Mouse (Mus musculus) midbrain, embryonic 12.5 days (tissue): ENCODE measurements at regions not wholly inside any gene's neighbourhood (a gene's known extent, or its start where the extent isn't known, plus 50 kb on each side); places are given as distances from the start of the nearest gene placed in this dataset.

Experiments
- ATAC-seq: fragments of 200-750 bp; cut with Nextera tagmentation; 2 replicates; pipeline ENCODE4 v1.8.0; 2017; ENCODE audit warnings: low read depth, moderate TSS enrichment, moderate library complexity; ENCODE audit not compliant: low FRiP score
- H3K27ac ChIP-seq: fragments of 300-500 bp; sonication (generic); replicated peaks from 2 replicates; pipeline ENCODE4 v1.5.1; 2016; ENCODE audit warnings: mild to moderate bottlenecking
- H3K27me3 ChIP-seq: fragments of 300-500 bp; sonication (generic); 2 replicates; pipeline ENCODE4 v1.6.1; 2016; ENCODE audit warnings: mild to moderate bottlenecking
- H3K36me3 ChIP-seq: fragments of 300-500 bp; sonication (generic); 2 replicates; pipeline ENCODE4 v1.6.1; 2016
- H3K4me1 ChIP-seq: fragments of 300-500 bp; sonication (generic); 2 replicates; pipeline ENCODE4 v1.6.1; 2016
- H3K4me2 ChIP-seq: fragments of 300-500 bp; sonication (generic); replicated peaks from 2 replicates; pipeline ENCODE4 v1.6.1; 2016; ENCODE audit warnings: mild to moderate bottlenecking, moderate library complexity
- H3K4me3 ChIP-seq: fragments of 300-500 bp; sonication (generic); 2 replicates; pipeline ENCODE4 v1.5.1; 2016; ENCODE audit warnings: mild to moderate bottlenecking
- H3K9ac ChIP-seq: fragments of 300-500 bp; sonication (generic); replicated peaks from 2 replicates; pipeline ENCODE4 v1.6.1; 2016; ENCODE audit warnings: mild to moderate bottlenecking, moderate library complexity
- H3K9me3 ChIP-seq: fragments of 300-500 bp; sonication (generic); 2 replicates; pipeline ENCODE4 v1.6.1; 2016; ENCODE audit warnings: mild to moderate bottlenecking
- WGBS: fragments of 180-500 bp; shearing (Covaris S2); methylation state at CpG from one replicate; pipeline ENCODE4 v1.1.7; 2016; 5-methylcytosine and 5-hydroxymethylcytosine counted together

DNA sequence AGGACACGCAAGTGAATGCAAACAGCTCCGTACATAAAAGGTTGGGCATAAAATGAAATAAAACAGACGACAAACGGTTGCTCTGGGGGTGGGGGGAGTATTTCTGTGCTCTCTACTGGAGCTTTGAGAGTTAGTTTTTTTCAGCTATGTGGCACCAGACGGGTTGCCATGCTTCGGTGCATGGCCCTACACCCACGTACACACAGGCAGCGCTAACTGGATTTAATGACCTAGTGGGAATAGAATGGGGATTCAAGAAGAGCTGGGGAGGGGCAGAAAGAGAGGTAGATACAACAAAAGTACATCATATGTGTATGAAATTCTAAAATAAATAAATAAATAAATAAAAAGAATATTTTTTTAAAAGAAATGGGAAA is 220.5 kb upstream of the Tmem45b start:
- WGBS: 86% methylated on average over 8 of the region's 8 CpGs
- ATAC-seq: no peak

DNA sequence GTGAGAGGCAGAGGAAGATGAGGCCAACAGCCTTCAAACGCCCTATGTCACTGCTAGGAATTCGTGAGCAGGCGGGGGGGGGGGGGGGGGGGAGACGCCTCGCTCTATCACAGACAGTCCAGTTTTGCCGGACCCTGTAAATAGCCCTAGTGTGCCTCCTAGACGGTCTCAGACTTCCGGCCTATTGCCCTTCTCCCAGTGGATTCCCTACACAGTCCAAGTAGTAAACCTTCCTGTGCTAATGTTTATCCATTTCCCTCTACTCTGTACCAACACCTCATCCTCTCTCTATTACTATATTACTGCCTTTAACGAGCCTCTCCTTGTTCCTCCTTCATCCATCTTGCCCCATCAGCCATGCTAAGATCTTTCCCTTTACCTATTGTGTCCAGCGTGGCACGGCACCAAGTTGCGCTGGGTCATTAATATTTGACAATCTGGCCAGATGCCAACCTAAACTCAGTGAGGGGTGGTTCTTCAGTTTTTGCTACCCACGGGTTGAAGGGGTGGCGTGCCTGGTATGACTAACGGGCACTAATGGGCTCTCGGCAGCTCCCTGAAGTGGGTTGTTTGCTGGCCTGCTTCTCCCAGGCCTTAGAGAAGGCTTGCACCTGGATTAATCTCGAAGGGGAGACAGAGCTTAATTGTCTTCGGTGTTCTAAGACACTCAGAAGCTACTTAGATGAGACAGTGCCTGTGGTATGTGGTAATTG is 220.0 kb upstream of the Tmem45b start:
- Histone ChIP-seq H3K9me3 (no peaks in the 10 kb centered on the region), H3K4me1 (peaks cover 28% of the 10 kb centered on the region), H3K27ac (no peak overlapping the region), H3K36me3 (no peaks in the 10 kb centered on the region), H3K9ac (no peak overlapping the region), H3K4me3 (no peak overlapping the region), H3K27me3 (peaks cover 19% of the 10 kb centered on the region; the same call in 1 of the 2 replicates), H3K4me2 (no peak overlapping the region)
- ATAC-seq: no peak
- 62% methylated on average over 17 of the region's 18 CpGs for WGBS

More for the DNA sequence above, 220.5 kb upstream of the Tmem45b start:
- H3K9me3 ChIP-seq: no peaks in the 10 kb centered on the region
- no peak overlapping the region for H3K4me2 ChIP-seq
- H3K36me3 ChIP-seq: no peaks in the 10 kb centered on the region
- H3K27me3 ChIP-seq: peaks cover 19% of the 10 kb centered on the region; the same call in 1 of the 2 replicates
- no peak overlapping the region for H3K9ac ChIP-seq
- H3K4me1 ChIP-seq: peaks cover 28% of the 10 kb centered on the region
- no peak overlapping the region for H3K27ac ChIP-seq
- no peak overlapping the region for H3K4me3 ChIP-seq

DNA sequence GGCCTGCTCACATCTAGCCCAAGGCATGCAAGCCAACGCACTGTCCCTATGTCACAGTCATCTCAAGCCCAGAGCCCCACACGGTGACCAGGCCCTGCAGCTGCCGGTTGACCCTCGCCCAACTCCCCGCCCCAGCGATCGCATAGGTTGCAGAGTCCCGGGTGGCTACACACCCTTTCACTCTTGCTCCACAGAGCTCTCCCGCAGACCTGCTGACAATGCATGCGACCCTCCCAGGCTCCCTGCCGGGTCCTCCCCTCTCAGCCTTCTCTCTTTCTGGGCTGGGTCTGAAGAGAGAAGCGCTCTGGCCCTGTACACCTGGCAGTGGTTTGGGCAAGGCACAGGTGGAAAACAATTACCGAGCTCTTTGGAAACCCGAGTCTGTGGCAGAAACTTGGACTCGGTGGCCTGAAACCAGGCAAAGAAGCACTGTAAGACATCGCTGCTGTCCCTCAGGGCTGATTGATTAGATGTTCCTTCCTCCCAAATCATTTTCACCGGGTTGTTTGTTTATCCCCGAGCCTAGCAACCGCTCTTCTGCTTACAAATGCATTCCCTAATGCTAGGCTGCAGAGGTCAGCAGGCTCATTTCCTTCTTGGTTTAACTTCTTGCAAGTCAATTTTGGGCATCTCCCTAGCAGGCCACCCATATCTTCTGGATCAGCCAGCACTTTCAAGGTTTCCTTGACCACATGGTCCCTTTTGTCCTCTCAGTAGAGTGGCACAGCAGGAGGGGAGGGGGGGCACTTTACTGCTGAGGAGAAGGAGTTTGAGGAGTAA is 219.2 kb upstream of the Tmem45b start:
- ATAC-seq: no peak
- peaks cover 19% of the 10 kb centered on the region; the same call in 1 of the 2 replicates for H3K27me3 ChIP-seq
- H3K36me3 ChIP-seq: no peaks in the 10 kb centered on the region
- H3K9ac ChIP-seq: no peak overlapping the region
- H3K4me3 ChIP-seq: no peak overlapping the region
- peak overlapping the region; percentile 26 for H3K4me2 ChIP-seq
- WGBS: 8% methylated on average over 19 of the region's 19 CpGs
- peaks cover 27% of the 10 kb centered on the region for H3K4me1 ChIP-seq
- H3K9me3 ChIP-seq: no peaks in the 10 kb centered on the region
- no peak overlapping the region for H3K27ac ChIP-seq

DNA sequence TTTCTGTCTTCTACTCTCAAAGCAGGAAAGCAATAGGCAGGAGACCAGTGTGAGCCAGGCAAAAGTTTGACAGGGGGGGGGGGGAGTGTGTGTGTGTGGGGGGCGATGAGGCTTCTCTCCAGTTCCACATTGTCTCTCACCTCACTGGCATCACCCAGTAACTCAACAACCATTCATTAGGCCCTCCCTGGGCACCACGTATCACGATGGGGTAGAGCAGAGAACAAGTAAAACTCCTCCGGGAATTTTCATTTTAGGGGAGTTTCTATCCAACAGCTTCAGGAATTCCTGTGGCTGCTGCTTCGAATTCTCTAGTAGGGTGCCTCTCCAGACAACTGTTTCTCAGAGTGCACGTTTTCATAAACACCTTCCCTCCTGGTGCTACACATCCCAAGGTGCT is 218.6 kb upstream of the Tmem45b start:
- no peak for ATAC-seq
- no peak overlapping the region for H3K4me2 ChIP-seq

DNA sequence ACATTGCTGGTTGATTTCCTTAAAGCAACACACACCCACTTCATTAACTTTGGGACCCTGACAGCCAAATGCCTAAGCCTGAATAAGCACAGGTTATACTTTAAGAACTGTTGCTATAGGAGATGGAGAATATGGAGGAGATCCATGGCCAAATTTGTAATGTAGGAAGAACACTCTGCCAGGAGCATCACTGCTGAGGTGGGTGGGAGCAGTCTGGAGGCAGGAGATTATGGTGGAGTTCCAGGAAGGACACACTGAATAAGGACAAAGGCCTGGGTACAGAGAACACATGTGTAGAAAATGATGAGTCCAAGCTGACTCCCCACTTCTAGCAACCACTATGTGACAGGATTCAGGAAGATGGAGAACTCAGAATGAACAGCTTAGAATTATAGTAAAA is 212.9 kb upstream of the Tmem45b start:
- Histone ChIP-seq H3K4me3 (no peak overlapping the region), H3K27ac (no peak overlapping the region), H3K9me3 (no peaks in the 10 kb centered on the region), H3K4me2 (no peak overlapping the region), H3K9ac (no peak overlapping the region), H3K27me3 (no peaks in the 10 kb centered on the region; the same call in 1 of the 2 replicates), H3K36me3 (no peaks in the 10 kb centered on the region), H3K4me1 (no peaks in the 10 kb centered on the region)
- ATAC-seq: no peak

More for the DNA sequence above, 218.6 kb upstream of the Tmem45b start:
- Histone ChIP-seq H3K9me3 (no peaks in the 10 kb centered on the region), H3K27me3 (peaks cover 19% of the 10 kb centered on the region; the same call in 1 of the 2 replicates), H3K4me1 (peaks cover 21% of the 10 kb centered on the region), H3K27ac (no peak overlapping the region), H3K4me3 (no peak overlapping the region), H3K36me3 (no peaks in the 10 kb centered on the region), H3K9ac (no peak overlapping the region)
- WGBS: 46% methylated on average over 6 of the region's 6 CpGs

DNA sequence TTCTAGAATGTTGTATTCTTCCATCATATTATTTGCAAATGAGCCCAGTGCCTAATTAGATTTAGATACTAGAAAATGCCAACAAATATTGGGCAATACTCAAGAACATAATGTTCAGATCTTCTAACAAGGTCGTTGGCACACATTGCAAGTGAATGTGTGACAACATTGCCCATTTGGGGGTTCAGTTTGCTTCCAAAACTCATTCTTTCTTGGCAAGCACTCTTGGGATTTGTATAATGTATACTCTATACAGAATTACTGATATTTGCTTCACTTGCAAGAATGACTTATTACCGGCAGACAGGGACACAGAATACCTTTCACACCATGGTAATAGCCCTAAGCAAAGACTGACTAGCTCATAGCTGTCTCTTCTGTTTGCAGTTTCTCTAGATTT is 194.8 kb upstream of the Tmem45b start:
- Histone ChIP-seq H3K36me3 (no peaks in the 10 kb centered on the region), H3K9ac (no peak overlapping the region), H3K27me3 (no peaks in the 10 kb centered on the region), H3K4me1 (no peaks in the 10 kb centered on the region), H3K9me3 (no peaks in the 10 kb centered on the region), H3K4me3 (no peak overlapping the region), H3K4me2 (no peak overlapping the region), H3K27ac (no peak overlapping the region)
- WGBS: 75% methylated on average over 2 of the region's 2 CpGs
- no peak for ATAC-seq

DNA sequence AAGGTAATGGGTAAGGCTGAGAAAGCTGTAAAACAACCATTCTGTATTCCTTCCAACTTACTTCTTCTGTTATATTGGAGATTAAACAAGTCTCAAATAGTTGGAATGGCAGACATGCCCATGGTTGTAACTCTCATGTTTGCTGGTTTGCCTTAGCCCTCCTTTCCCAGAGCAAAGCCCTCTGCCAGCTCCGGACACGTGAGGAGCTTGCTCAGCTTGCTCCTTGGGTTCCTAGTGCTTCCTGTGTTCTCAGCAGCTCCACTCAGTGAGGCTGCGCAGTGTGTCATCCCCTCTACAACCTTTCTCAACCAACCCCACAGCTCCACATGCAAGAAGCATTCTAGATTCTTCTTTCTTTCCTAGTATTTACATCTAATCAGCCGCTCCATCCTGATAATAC is 193.3 kb upstream of the Tmem45b start:
- 89% methylated on average over 4 of the region's 4 CpGs for WGBS
- H3K4me2 ChIP-seq: no peak overlapping the region
- H3K36me3 ChIP-seq: no peaks in the 10 kb centered on the region
- no peaks in the 10 kb centered on the region for H3K4me1 ChIP-seq
- no peak overlapping the region for H3K4me3 ChIP-seq
- H3K27me3 ChIP-seq: no peaks in the 10 kb centered on the region
- no peak overlapping the region for H3K27ac ChIP-seq
- H3K9me3 ChIP-seq: no peaks in the 10 kb centered on the region
- H3K9ac ChIP-seq: no peak overlapping the region
- no peak for ATAC-seq

DNA sequence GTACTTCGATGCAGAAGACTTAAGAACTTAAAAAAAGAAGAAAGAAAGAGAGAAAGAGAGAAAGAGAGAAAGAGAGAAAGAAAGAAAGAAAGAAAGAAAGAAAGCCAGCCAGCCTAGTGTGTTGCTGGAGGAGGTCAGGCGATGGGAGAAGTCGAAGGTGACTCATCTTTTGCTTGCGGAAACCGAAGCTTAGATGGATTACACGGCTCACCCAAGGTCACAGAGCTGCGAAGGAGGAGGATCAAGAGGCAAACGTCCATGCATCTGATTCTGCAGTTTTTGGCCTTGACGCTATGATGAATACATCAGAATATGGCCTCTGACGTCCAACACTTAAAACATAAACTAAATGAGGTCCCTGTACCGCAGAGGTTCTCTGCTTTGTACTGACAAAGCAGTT is 192.4 kb upstream of the Tmem45b start:
- 87% methylated on average over 11 of the region's 11 CpGs for WGBS
- H3K27ac ChIP-seq: no peak overlapping the region
- H3K36me3 ChIP-seq: no peaks in the 10 kb centered on the region
- no peak overlapping the region for H3K4me2 ChIP-seq
- no peaks in the 10 kb centered on the region for H3K27me3 ChIP-seq
- no peak overlapping the region for H3K9ac ChIP-seq
- H3K4me1 ChIP-seq: no peaks in the 10 kb centered on the region
- no peak overlapping the region for H3K4me3 ChIP-seq
- no peak for ATAC-seq
- H3K9me3 ChIP-seq: no peaks in the 10 kb centered on the region

DNA sequence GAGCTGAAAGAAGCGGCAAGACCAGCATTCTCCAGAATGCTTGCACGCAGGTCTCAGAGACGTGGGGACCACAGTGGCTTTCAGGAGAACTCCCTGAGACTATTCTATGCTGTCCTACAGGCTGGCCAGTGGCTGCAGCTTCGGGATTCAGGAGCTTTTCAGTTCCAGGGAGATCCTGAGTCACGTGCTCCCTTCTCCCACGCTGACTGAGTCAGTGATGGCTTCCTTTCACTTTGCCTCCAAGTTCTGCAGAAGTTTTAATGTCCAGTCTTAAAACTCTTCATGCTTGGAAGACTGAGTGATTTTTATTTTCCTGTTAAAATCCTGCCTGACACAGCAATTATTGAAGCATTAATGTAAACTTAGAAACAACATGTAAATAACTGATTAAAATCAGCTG is 190.5 kb upstream of the Tmem45b start:
- no peak overlapping the region for H3K4me2 ChIP-seq

DNA sequence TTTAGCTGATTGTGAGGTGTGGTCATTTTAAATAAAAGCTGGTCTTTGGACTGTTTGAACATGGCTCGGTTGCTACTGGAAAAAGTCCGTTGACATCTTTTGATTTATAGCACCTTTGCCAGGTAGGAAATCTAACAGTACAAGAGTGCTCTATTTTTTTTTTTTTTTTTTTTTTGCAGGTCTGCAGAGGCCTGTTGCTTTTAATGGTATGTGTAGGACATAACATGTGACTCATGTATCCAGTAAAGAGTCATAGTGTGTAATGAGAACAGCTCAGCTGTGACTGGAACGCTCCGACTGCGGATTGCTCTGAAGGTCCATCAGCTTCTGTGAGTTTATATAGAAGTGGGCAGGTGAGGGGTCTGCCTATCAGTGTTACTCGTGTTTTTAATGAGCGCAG is 190.0 kb upstream of the Tmem45b start:
- 95% methylated on average over 7 of the region's 7 CpGs for WGBS
- no peak for ATAC-seq
- no peak overlapping the region for H3K27ac ChIP-seq

More for the DNA sequence above, 190.5 kb upstream of the Tmem45b start:
- no peak overlapping the region for H3K4me3 ChIP-seq
- H3K36me3 ChIP-seq: no peaks in the 10 kb centered on the region
- no peak for ATAC-seq
- no peak overlapping the region for H3K9ac ChIP-seq
- no peak overlapping the region for H3K27ac ChIP-seq
- H3K4me1 ChIP-seq: no peaks in the 10 kb centered on the region
- H3K27me3 ChIP-seq: no peaks in the 10 kb centered on the region
- H3K9me3 ChIP-seq: no peaks in the 10 kb centered on the region
- 84% methylated on average over 6 of the region's 6 CpGs for whole genome bisulfite sequencing

DNA sequence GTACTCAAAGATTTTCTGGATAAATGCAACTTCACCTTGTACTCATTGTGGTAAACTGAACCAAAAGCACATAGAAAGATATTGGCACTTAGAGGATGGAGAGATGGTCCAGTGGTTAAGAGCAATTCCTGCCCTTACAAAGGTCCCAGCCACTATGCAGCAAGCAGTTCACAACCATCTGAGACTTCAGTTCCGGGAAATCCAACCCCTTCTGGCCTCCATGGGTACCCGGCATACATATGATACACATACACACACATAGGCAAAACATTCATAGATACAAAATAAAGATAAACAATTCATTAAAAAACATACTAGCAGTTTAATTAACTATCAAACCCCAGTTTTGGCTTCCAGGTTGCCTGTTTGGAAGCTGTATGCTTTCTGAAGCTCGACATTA is 189.5 kb upstream of the Tmem45b start:
- no peak overlapping the region for H3K4me3 ChIP-seq
- WGBS: 89% methylated on average over 3 of the region's 3 CpGs

More for the DNA sequence above, 190.0 kb upstream of the Tmem45b start:
- H3K36me3 ChIP-seq: no peaks in the 10 kb centered on the region
- H3K4me2 ChIP-seq: no peak overlapping the region
- H3K9ac ChIP-seq: no peak overlapping the region
- no peak overlapping the region for H3K4me3 ChIP-seq
- H3K9me3 ChIP-seq: no peaks in the 10 kb centered on the region
- no peaks in the 10 kb centered on the region for H3K4me1 ChIP-seq
- no peaks in the 10 kb centered on the region for H3K27me3 ChIP-seq

DNA sequence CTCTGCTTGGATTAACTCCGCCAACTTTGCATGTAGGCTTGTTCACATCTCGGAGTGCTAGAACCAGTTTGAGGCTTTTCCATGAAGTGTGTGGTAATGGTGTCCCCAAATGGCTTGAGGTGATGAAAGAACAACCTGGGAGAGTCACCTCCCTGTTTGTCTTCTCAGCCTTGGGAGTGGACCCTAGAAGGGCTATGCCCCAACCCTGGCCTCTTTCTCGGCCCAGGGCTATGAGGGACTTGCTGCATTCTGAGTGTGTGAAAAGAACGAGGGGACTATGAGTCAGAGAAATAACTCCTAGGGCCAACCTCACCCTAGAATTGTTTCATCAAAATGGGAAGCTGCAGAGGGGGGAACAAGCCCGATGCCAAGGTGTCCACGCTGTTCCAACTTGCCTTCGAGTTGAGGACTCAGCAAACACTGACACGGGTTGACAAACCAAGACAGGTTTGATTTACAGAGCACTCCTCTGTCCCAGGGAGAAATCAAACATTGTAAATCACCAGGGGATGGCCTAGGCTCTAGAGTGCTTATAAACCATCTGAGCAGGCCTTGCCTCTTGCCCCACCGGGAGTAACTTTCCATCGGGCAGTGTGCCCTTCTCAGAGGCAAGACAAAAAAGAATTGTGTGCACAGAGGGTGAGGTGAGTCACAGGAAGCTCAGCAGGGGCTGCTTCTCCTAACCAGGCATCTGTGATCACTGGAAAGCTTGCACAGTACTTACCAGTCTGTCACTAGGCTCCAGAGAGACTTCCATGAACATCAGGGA is 186.3 kb upstream of the Tmem45b start:
- Histone ChIP-seq H3K27ac (no peak overlapping the region), H3K4me1 (no peaks in the 10 kb centered on the region), H3K9me3 (no peaks in the 10 kb centered on the region), H3K27me3 (no peaks in the 10 kb centered on the region), H3K36me3 (no peaks in the 10 kb centered on the region), H3K4me3 (no peak overlapping the region), H3K9ac (no peak overlapping the region), H3K4me2 (no peak overlapping the region)
- 91% methylated on average over 10 of the region's 10 CpGs for WGBS
- ATAC-seq: no peak

More for the DNA sequence above, 189.5 kb upstream of the Tmem45b start:
- no peak overlapping the region for H3K9ac ChIP-seq
- H3K9me3 ChIP-seq: no peaks in the 10 kb centered on the region
- ATAC-seq: no peak
- H3K27me3 ChIP-seq: no peaks in the 10 kb centered on the region
- no peak overlapping the region for H3K4me2 ChIP-seq
- no peaks in the 10 kb centered on the region for H3K4me1 ChIP-seq
- no peak overlapping the region for H3K27ac ChIP-seq
- no peaks in the 10 kb centered on the region for H3K36me3 ChIP-seq
